Mouse (Mus musculus) MEL (cell line): ENCODE results near the gene Rasip1. TPM values are rescaled to one million over a fixed set of nuclear protein-coding genes. Genes with fewer than 3 reads are reported as not detected.

Experiments used
- DNase-seq: peaks from one replicate; pipeline ENCODE4 v3.0.0; 2011; ENCODE audit warnings: low read depth, low spot score
- H3K27ac ChIP-seq: 2 replicates; pipeline ENCODE4 v1.5.1; 2012; ENCODE audit warnings: low read depth, mild to moderate bottlenecking, control low read depth, low read length, moderate library complexity; ENCODE audit not compliant: control insufficient read depth
- H3K27me3 ChIP-seq, 2 experiments: fragments of 150-350 bp in 1 of 2; sonication (generic) in 1 of 2; 2 replicates each; pipeline ENCODE4 v1.6.1; 2012; ENCODE audit warnings: low read length in 2 of 2, mild to moderate bottlenecking in 2 of 2, improper control_type of control experiment in 1 of 2, moderate library complexity in 1 of 2; ENCODE audit not compliant: insufficient read depth in 2 of 2, control insufficient read depth in 1 of 2
- H3K36me3 ChIP-seq, 2 experiments: 2 replicates each; pipeline ENCODE4 v1.6.1; 2012 to 2014; ENCODE audit warnings: low read length in 2 of 2, improper control_type of control experiment in 1 of 2, inconsistent platforms in 1 of 2, mild to moderate bottlenecking in 1 of 2; ENCODE audit not compliant: insufficient read depth in 2 of 2, control insufficient read depth in 1 of 2
- H3K4me1 ChIP-seq, 2 experiments: fragments of 150-350 bp in 1 of 2; sonication (generic) in 1 of 2; 2 replicates each; pipeline ENCODE4 v1.6.1; 2012; ENCODE audit warnings: low read length in 2 of 2, improper control_type of control experiment in 1 of 2, mild to moderate bottlenecking in 1 of 2; ENCODE audit not compliant: insufficient read depth in 2 of 2, control insufficient read depth in 1 of 2
- H3K4me3 ChIP-seq, 2 experiments: fragments of 150-350 bp in 1 of 2; sonication (generic) in 1 of 2; 2 replicates each; pipeline ENCODE4 v1.5.1; 2012; ENCODE audit warnings: low read depth in 2 of 2, low read length in 2 of 2, mild to moderate bottlenecking in 2 of 2, moderate library complexity in 2 of 2, control low read depth in 1 of 2, improper control_type of control experiment in 1 of 2; ENCODE audit not compliant: control insufficient read depth in 1 of 2, insufficient read depth in 1 of 2
- H3K79me2 ChIP-seq: 2 replicates; pipeline ENCODE4 v1.6.1; 2012; ENCODE audit warnings: mild to moderate bottlenecking, low read length, moderate library complexity; ENCODE audit not compliant: control insufficient read depth, poor library complexity, insufficient read depth
- H3K9ac ChIP-seq: 2 replicates; pipeline ENCODE4 v1.6.1; 2012; ENCODE audit warnings: low read depth, mild to moderate bottlenecking, control low read depth, low read length, moderate library complexity; ENCODE audit not compliant: control insufficient read depth, poor library complexity, severe bottlenecking
- H3K9me3 ChIP-seq: fragments of 150-350 bp; sonication (generic); replicated peaks from 2 replicates; pipeline ENCODE4 v1.6.1; 2012; ENCODE audit warnings: mild to moderate bottlenecking, low read length, improper control_type of control experiment, moderate library complexity; ENCODE audit not compliant: insufficient read depth
- BHLHE40 ChIP-seq: IDR thresholded peaks from 2 replicates; pipeline ENCODE4 v1.6.1; 2012; ENCODE audit warnings: low read depth, mild to moderate bottlenecking, inconsistent platforms, low read length, improper control_type of control experiment, borderline replicate concordance
- CTCF ChIP-seq, 3 experiments: IDR thresholded peaks in 2 of 3; conservative IDR thresholded peaks in 1 of 3; 2 replicates each; pipeline ENCODE4 v1.5.1; 2011 to 2012; ENCODE audit warnings: low read length in 3 of 3, low read depth in 2 of 3, mild to moderate bottlenecking in 2 of 3, improper control_type of control experiment in 1 of 3, inconsistent platforms in 1 of 3, mixed read lengths in 1 of 3, moderate library complexity in 1 of 3; ENCODE audit not compliant: control insufficient read depth in 1 of 3, insufficient read depth in 1 of 3, poor library complexity in 1 of 3, severe bottlenecking in 1 of 3
- ELF1 ChIP-seq: IDR thresholded peaks from 2 replicates; pipeline ENCODE4 v1.6.1; 2014; ENCODE audit warnings: low read depth, mild to moderate bottlenecking, inconsistent platforms, low read length, improper control_type of control experiment, moderate library complexity
- ETS1 ChIP-seq: IDR thresholded peaks from 2 replicates; pipeline ENCODE4 v1.6.1; 2012; ENCODE audit warnings: low read depth, mild to moderate bottlenecking, inconsistent platforms, low read length, improper control_type of control experiment, moderate library complexity
- GATA1 ChIP-seq: IDR thresholded peaks from 2 replicates; pipeline ENCODE4 v1.6.1; 2011; ENCODE audit warnings: low read depth, low read length, improper control_type of control experiment
- KAT2A ChIP-seq: conservative IDR thresholded peaks from 2 replicates; pipeline ENCODE4 v1.6.1; 2012; ENCODE audit warnings: low read depth, low read length, improper control_type of control experiment, inconsistent platforms
- MAFK ChIP-seq: IDR thresholded peaks from 2 replicates; pipeline ENCODE4 v1.6.1; 2011; ENCODE audit warnings: low read depth, mild to moderate bottlenecking, low read length, improper control_type of control experiment, borderline replicate concordance
- MAX ChIP-seq: IDR thresholded peaks from 2 replicates; pipeline ENCODE4 v1.6.1; 2011; ENCODE audit warnings: low read length, improper control_type of control experiment
- MAZ ChIP-seq: IDR thresholded peaks from 2 replicates; pipeline ENCODE4 v1.6.1; 2012; ENCODE audit warnings: low read depth, mild to moderate bottlenecking, inconsistent platforms, low read length, improper control_type of control experiment
- MEF2A ChIP-seq: IDR thresholded peaks from 2 replicates; pipeline ENCODE4 v1.6.1; 2014; ENCODE audit warnings: low read depth, mild to moderate bottlenecking, inconsistent platforms, low read length, improper control_type of control experiment; ENCODE audit not compliant: poor library complexity, insufficient replicate concordance, severe bottlenecking; ENCODE audit errors: extremely low read depth
- NELFE ChIP-seq: IDR thresholded peaks from 2 replicates; pipeline ENCODE4 v1.6.1; 2011; ENCODE audit warnings: low read depth, low read length, improper control_type of control experiment
- NRF1 ChIP-seq: IDR thresholded peaks from 2 replicates; pipeline ENCODE4 v1.6.1; 2014; ENCODE audit warnings: low read depth, mild to moderate bottlenecking, inconsistent platforms, low read length, improper control_type of control experiment, moderate library complexity; ENCODE audit not compliant: poor library complexity, insufficient read depth, severe bottlenecking
- POLR2AphosphoS2 ChIP-seq: IDR thresholded peaks from 2 replicates; pipeline ENCODE4 v1.6.1; 2011; ENCODE audit warnings: low read length, improper control_type of control experiment
- POLR2AphosphoS5 ChIP-seq: IDR thresholded peaks from 2 replicates; pipeline ENCODE4 v1.6.1; 2012; ENCODE audit warnings: low read depth, borderline replicate concordance, mild to moderate bottlenecking, inconsistent platforms, low read length, moderate library complexity, mixed read lengths
- RAD21 ChIP-seq: IDR thresholded peaks from 2 replicates; pipeline ENCODE4 v1.6.1; 2011; ENCODE audit warnings: mild to moderate bottlenecking, low read depth, low read length, improper control_type of control experiment
- TAL1 ChIP-seq: IDR thresholded peaks from 2 replicates; pipeline ENCODE4 v1.6.1; 2012; ENCODE audit warnings: mild to moderate bottlenecking, inconsistent platforms, low read length, moderate library complexity, mixed read lengths
- TCF12 ChIP-seq: IDR thresholded peaks from 2 replicates; pipeline ENCODE4 v1.6.1; 2014; ENCODE audit warnings: low read depth, mild to moderate bottlenecking, inconsistent platforms, low read length, improper control_type of control experiment, moderate library complexity
- UBTF ChIP-seq: IDR thresholded peaks from 2 replicates; pipeline ENCODE4 v1.6.1; 2012; ENCODE audit warnings: low read depth, mild to moderate bottlenecking, inconsistent platforms, low read length, improper control_type of control experiment, moderate library complexity, borderline replicate concordance; ENCODE audit not compliant: insufficient read depth
- ZKSCAN1 ChIP-seq: IDR thresholded peaks from 2 replicates; pipeline ENCODE4 v1.6.1; 2012; ENCODE audit warnings: low read depth, mild to moderate bottlenecking, inconsistent platforms, low read length, improper control_type of control experiment, moderate library complexity
- ZMIZ1 ChIP-seq: IDR thresholded peaks from 2 replicates; pipeline ENCODE4 v1.6.1; 2012; ENCODE audit warnings: low read depth, mild to moderate bottlenecking, inconsistent platforms, low read length, improper control_type of control experiment, moderate library complexity
- polyA plus RNA-seq, 2 experiments: library from polyadenylated mRNA; stranded (reverse) in 1 of 2; unstranded in 1 of 2; fragments of >175 nt in 1 of 2; fragments of >200 nt in 1 of 2; gene quantifications; 2 replicates each; pipeline versions ENCODE4 v1.2.1 to v1.2.4; 2012; ENCODE audit warnings: low replicate concordance in 2 of 2, low read depth in 1 of 2; ENCODE audit not compliant: insufficient read length in 2 of 2, insufficient read depth in 1 of 2, missing spikeins in 1 of 2
- total RNA-seq: library from RNA; depleted of rRNA; stranded (reverse); fragments of 300-350 nt; gene quantifications from 2 replicates; pipeline ENCODE4 v1.2.3, GENCODE M21; 2012

The Rasip1 gene
- total and polyA plus RNA-seq, 3 experiments: 0.65 to 1.1 TPM; not detected in 1

DNA sequence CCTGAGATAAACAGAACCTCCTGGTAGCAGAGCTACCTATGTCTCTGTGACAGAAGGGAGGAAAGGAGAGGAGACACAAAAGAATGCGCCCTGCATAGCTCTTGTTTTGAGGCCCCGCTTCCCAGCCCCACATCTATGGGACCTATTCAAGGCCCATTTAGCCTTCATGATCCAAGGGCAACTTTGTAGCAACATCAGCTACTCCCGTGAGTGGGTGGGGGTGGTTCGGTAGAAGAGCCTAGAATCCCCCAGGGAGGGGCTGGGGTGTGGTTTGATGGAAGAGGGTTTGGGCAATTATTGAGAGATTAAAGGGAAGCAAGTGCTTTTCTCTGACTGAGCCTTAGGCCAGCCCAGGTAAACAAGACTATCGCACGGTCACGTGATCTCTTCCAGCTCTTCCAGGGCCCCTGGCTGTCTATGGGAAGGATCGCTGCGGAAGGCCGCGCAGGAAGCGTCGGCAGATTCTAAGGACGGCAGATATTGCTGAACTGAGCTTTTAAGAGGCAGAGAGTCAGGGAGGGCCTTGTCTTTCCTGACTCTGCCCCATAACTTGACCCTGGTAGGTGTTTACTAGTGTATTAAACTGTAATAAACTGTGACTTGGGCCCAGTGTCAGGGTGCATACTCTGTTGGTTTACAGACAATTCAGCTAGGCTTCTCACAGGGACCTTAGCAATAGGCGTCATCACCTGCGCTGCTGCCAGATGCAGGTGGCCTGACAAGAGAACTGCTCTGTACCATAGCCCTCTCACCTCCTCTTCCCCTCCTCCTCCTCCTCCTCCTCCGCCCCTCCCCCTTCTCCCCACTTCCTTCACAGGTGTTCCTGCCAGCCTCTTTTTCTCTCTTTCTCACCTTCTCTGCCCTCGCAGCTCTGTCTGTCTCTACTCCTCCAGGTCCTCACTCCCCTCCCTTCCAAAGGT is 28.1 kb upstream of the Rasip1 start:
- TF ChIP-seq UBTF (no peak), POLR2AphosphoS5 (no peak), POLR2AphosphoS2 (no peak), ETS1 (no peak), ZKSCAN1 (no peak), RAD21 (no peak), NELFE (no peak), MAX (no peak), TAL1 (no peak), ZMIZ1 (no peak), ELF1 (no peak), TCF12 (no peak), MAFK (no peak), NRF1 (no peak), CTCF (IDR thresholded peaks at IDR 0.05 in 2 of 3, conservative IDR thresholded peaks at IDR 0.05 in 1 of 3; ENCODE audit: control insufficient read depth in 1 of 3, insufficient read depth in 1 of 3, low read depth in 2 of 3, low read length in 3 of 3, poor library complexity in 1 of 3, severe bottlenecking in 1 of 3) (no peak)
- Histone ChIP-seq H3K9me3 (no peaks in the 10 kb centered on the region), H3K27ac (no peak overlapping the region), H3K4me1 (peaks cover 7 to 12% of the 10 kb centered on the region in 2 experiments), H3K27me3 (no peaks in the 10 kb centered on the region), H3K4me3 (no peak overlapping the region), H3K9ac (no peak overlapping the region), H3K36me3 (peaks cover 0 to 9% of the 10 kb centered on the region in 2 experiments; a peak in 2 of 4 replicates), H3K79me2 (no peaks in the 10 kb centered on the region)
- no peak for DNase-seq

DNA sequence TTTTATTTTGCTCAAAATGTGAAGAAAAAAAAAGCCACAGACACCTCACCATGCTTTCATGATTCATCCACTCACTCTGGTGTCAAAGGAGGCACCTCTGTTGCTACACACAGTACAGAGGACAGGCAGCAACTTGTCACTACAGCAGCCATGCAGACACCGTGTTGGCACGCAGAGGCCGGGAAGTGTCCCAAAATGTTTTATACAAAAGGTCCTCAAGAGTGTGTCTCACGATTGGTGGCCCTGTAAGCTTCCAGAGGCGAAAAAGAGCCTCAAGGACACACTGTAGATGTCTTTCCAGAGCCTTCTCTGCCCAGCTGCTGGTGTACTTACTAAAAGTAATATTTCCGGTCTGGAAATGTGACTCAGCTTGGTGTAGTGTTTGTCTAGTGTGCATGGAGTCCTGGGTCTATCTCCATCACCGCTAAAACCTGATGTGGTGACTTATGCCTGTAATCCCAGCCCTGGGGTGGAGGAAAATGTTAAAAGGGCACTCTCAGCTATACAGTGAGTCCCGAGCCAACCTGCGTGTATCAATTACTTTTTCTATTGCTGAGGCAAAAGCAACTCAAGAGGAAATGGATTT is 21.5 kb upstream of the Rasip1 start:
- Histone ChIP-seq H3K9ac (no peak overlapping the region), H3K4me1 (peaks cover 2 to 5% of the 10 kb centered on the region in 2 experiments; a peak in 3 of 4 replicates), H3K9me3 (no peaks in the 10 kb centered on the region), H3K4me3 (no peak overlapping the region), H3K27me3 (no peaks in the 10 kb centered on the region), H3K27ac (no peak overlapping the region), H3K36me3 (peaks cover 0 to 2% of the 10 kb centered on the region in 2 experiments; a peak in 2 of 4 replicates), H3K79me2 (no peaks in the 10 kb centered on the region)
- TF ChIP-seq KAT2A (no peak), MEF2A (no peak), ZMIZ1 (no peak), GATA1 (no peak), MAZ (no peak), MAX (no peak), BHLHE40 (no peak), POLR2AphosphoS2 (no peak), NRF1 (no peak), UBTF (no peak)
- DNase-seq: no peak
